Mouse (Mus musculus) cortical plate, adult 2 months (tissue): ENCODE measurements around the gene Obscn.

Source experiments
- CTCF ChIP-seq: fragments of 200-500 bp; IDR thresholded peaks from 2 replicates; pipeline ENCODE4 v1.5.1; 2011; ENCODE audit warnings: mild to moderate bottlenecking, control low read depth, low read length; ENCODE audit not compliant: insufficient read depth; ENCODE audit errors: extremely low read depth
- POLR2A ChIP-seq: fragments of 200-500 bp; IDR thresholded peaks from 2 replicates; pipeline ENCODE4 v1.6.1; 2011; ENCODE audit warnings: mild to moderate bottlenecking, low read length, control low read depth; ENCODE audit not compliant: insufficient read depth; ENCODE audit errors: extremely low read depth

GRCm38 (mm10) chr11:59097770-59098169 is 38.4 kb downstream of the Obscn start:
- TF ChIP-seq CTCF (no peak), POLR2A (no peak)
